Mouse (Mus musculus): ENCODE measurements around the gene 4921504E06Rik.

The 4921504E06Rik gene

GRCm38 (mm10) chr2:19419686-19420345 is 133.9 kb downstream of the 4921504E06Rik start:
- no peak for DNase-seq (ENCODE audit: low spot score in 2 of 2)

DNA sequence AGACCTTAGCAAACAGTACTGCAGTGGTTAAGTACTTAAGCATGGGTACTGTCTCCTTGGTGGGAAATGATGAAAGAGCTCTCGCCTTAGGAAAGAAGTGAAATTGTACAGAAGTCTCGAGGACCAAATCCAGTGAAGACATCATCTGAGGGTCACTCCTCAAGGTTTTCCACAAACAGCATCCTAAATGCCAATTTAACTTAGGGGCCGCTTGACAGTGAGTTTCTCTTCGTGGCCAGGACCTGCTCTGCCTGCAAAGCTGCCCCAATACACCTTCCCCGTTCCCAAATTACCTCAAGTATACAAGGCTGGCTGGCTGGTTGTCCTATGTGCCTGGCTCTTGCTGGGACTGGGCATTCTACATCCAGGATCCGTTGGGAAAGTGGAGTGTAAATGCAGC is 137.6 kb downstream of the 4921504E06Rik start:
- DNase-seq (ENCODE audit: low spot score in 2 of 2) = no peak

DNA sequence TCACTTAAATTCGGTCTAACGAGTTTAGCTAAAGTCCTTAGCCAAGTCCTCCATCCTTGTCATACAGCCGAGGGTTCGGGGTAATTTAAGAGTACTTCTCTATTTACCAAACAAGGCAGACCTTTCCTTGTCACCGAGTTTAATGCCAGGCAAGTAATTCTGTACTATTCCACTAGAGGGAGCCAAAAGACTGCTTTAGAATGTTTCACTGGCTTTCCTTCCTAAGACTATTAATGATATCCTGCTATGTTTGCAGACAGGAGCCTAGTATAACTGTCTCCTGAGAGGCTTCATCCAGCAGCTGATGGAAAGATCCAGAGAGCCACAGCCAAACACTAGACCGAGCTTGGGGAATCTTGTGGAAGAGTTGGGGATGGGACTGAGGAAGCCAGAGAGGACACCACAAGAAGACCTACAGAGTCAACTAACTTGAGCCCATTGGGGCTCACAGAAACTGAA is 138.6 kb downstream of the 4921504E06Rik start:
- DNase-seq (ENCODE audit: low spot score in 2 of 2) = no peak

- DNase-seq (ENCODE audit: low spot score in 2 of 2) = peak; percentile 23 to 59
These were observed 139.3 kb downstream of the 4921504E06Rik start for GRCm38 (mm10) chr2:19414222-19414965.
